Mouse (Mus musculus) lung, postnatal 14 days (tissue): Measurements from ENCODE around the gene Aldh3b3.

Experiments
- DNase-seq: peaks from one replicate; pipeline ENCODE4 v3.0.0; 2021

Gene Aldh3b3

DNA sequence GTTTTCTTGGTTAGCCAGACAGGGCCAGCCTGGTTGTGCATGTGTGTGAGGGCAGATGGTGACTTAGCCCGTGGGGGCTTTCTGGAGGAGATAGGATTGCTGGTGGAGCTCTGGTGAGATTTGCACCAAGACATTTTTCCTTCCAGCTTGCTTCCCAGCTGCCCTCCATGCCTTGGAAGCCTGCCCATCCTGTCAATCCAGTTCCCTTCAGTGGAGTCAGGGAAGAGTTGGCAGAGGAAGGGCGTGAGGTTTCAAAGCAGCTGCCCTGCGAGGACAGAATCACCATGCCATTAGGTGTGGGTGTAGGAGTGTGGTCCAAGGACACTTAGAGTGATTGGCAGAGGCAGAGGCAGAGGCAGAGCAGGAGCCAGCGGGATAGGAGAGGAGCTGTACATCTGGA is at the start of gene Aldh3b3:
Gene Aldh3b3, plus strand, starts transcription at position 176 of the 400 bp plus-strand sequence.
- DNase-seq = no peak

DNA sequence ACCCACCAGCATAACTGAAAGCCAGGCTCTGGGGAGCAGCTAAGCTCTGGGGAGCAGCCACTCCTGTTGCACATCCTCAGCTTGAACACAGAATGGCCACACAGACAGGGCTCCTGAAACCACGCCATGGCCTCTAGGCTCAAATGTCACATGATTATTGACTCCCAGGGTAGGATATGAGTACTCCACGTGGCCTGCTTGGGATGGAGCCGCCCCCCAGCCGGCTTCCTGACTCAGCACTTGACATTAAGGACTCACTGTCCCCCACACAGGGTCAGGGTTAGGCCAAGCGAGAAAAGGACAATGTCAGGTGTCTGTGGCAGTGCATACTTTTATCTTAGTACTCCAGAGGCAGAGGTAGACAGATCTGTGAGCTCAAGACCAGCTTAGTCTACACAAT is 48.2 kb upstream of the Aldh3b3 start:
- no peak for DNase-seq

DNA sequence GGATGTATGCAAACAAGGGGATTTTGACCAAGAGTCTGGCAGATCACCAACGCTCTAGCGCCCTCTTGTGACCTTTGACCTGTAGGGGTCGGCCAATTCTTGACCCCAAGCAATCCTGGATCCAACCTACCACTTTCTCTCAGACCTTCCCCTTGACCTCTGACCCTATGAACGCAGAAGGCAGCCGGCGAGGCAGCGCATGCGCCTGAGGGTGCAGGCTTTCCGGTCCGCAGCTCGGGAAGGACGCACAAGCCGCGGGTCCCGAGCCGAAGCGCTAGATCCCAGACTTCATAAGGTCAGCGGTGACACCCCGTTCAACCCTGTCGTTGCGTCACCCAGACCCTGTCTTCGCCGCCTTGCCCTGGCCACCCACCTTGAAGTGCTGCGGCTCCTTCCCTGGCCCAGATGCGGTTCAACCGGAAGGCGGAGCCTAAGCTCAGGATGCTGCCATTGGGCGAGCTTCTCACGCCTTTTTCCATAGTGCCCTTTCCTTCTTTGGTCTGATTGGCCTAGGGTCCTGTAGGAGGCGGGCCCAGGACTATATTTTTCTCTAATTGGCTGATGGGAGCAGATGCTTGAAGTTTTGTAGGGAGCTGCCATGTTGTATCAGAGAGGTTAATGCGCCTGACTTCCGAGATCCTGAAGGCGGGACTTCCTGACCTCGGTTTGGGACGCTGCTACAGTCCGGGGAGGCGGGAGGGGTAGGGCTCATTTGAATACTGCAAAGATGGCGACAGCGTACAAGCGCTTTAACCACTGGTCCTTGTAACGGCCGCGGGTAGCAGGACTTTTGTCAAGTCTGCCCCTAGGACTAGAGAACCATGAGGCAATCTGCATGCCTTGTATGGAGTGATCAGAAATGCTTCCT is 45.9 kb upstream of the Aldh3b3 start, which contains the start of gene Ndufs8:
Gene Ndufs8, minus strand, starts transcription at position 438 of the 868 bp plus-strand sequence.
- peak; percentile 88 for DNase-seq

DNA sequence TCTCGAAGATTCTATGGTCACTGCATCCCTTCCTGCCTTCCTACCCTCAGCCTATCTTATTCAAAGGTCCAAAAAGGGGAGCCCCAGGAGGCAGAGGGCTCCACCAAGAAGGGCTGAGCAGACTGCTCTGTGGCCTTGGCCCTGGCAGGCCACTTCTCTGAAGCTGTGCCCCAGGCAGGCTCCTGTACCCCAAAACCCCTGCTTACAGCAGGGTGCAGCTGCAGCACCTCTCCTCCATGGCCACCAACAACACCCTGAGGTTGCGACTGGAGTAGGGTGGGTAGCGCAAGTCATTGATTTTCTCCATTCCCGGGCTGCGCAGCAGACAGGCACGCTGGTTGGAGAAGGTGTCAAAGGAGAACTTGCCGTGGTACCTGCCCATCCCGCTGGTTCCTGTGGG is 44.8 kb upstream of the Aldh3b3 start:
- no peak for DNase-seq

DNA sequence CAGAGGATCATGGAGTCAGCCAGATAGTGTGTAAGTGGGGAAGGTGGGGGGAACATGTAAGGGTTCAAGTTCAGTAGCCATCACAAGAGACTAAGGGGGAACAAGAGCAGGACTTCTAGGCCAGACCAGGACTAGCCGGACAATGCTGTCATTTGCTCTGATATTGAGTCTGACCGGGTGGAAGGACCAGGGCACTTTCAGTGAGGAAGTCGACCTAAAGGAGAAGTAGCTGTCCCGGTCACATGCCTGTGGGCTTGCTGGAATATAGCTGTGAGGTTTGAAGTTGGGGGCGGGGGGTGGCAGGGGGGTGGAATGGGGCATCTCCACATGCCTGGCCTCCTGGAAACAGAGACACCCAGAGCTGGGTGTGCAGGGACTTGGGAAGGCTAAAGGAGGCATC is 43.9 kb upstream of the Aldh3b3 start:
- no peak for DNase-seq

DNA sequence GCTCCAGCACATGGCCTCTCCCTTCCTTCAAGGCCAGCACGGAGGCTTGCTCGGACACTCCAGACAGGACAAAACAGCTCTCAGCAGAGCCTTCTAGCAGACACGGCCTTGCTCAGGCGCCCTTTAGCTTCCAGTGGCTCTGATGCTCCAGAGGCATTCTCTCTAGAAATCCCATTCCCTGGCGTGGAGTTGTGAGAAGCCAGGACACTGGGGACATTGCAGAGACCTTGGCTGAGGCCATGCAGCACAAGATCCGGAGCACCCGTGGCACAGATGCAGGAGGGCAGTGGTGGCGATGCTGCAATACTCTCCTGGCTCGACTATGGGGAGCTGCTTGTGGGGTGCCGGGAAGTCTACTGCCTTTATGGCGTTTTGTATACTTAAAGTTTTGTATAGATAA is 41.7 kb upstream of the Aldh3b3 start:
- no peak for DNase-seq

DNA sequence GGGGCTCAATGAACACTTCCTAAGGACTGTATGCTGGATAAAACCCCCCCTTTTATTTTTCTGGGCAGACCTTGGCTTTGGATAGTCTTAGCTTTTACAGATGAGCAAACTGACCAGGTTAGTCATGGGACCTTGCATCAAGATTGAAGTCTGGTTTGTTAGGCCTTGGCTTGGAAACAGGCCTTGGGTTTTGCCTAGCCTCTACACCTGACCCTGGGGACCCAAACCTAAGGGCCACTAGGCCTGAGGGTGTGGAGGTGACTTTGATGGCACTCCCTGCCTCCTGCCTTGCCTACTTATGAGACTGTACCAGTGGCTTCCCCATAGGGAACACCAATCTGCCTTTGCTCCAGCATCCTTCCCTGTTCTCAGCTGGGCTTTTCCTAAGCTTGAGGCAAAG is 38.5 kb upstream of the Aldh3b3 start:
- DNase-seq = no peak

DNA sequence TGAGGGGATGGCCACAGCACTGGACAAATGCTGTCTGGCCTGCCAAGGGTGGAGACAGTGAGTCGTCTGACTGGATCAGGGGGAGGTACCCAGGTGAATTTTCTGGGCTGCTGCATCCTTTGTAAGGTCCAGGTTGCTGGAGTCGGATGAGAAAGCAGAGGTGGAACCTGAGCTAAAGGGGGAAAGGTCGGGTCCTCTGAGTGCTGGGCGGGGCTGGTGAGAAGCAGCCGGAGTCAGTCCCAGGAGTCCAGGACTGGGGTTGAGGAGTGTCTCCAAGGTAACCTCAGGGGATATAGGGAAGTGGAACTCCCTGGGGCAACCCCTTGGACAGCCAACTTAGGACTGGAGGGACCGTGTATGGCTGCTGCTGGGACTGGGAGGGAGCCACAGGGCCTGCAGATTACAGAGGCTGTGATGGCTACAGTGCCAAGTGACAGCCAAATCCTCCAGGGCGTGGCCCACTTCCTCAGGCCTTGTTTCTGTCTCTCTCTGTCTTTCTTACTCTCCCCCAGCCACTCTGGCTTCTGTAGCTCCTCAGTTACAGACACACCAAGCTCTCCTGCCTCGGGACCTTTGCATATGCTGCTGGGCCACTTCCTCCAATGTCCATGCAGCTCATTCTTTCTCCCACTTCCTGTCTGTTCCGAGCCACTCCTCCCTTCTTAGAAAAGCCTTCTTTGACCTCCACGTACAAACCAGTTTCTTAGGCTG is 35.6 kb upstream of the Aldh3b3 start:
- no peak for DNase-seq

DNA sequence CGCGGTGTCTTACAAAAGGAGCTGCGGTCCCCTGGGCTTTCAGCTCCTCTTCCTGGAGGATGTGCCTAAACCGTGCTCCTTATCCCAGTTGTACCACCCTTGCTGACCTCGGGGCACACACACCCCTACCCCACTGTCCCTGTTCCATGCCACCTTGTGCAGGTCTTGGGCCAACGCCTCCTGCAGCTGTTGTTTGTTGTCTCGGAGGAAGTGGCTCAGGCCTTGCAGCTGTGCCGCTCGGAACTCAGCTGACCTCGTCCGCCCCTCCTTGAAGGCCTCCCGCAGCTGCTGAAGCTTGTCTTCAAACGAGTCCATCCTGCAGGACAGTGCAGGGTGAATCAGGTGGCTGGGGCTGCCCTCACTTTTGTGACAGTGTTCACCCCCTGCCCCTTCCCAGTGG is 34.9 kb upstream of the Aldh3b3 start:
- DNase-seq = peak; percentile 39

DNA sequence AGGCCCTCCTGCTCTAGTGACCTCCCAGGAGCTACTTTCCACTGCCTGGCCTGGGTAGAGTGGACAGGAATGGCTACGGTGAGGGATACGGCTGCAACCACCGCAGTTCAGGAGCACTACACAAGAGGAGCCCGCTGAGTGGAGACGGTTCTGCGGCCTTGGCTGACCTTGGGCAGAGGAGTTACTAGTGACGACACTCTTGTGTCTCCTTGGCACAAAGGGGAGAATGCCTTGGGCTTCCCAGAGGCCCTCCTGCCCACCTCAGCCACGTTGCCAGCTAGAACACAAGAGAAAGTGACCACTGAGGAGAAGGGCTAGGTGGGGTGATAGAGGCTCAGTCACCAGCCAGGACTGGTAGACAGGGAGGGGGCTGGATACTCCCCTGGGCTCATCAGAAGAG is 34.3 kb upstream of the Aldh3b3 start:
- DNase-seq = no peak

DNA sequence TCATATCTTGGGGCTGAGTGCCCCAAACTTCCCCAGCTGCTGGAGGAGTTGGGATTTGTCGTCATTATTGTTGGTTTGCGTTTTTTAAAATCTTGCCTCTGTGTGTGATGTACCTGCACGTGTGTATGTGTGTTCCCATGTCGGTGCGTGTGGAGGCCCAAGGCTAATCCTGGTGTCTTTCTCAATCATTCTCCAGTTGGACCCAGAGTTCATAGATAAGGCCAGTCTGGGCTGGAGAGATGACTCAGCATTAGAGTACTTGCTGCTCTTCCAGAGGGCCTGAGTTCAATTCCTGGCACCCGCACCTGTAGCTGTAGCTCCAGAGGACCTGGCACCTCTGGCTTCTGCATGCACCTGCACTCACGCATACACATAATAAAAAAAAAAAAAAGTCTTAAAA is 33.6 kb upstream of the Aldh3b3 start:
- DNase-seq = no peak

DNA sequence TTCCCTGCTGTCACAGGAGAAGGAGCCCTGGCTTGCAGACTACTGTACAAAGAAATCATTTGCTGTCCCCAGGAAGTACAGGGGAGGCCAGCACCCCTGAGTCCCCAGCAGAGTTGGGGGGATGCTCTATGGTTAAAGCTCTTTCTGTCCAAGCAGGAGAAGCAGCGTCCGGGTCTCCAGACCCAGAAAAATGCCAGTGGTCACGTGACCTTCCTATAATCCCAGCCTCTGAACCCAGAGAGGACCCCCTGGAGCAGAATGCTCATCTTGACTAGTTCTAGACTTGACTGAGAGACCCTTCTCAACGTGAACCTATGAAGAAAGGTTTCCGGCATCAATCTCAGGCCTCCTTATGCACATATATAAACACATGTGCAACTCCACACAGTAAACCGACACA is 32.6 kb upstream of the Aldh3b3 start:
- no peak for DNase-seq

DNA sequence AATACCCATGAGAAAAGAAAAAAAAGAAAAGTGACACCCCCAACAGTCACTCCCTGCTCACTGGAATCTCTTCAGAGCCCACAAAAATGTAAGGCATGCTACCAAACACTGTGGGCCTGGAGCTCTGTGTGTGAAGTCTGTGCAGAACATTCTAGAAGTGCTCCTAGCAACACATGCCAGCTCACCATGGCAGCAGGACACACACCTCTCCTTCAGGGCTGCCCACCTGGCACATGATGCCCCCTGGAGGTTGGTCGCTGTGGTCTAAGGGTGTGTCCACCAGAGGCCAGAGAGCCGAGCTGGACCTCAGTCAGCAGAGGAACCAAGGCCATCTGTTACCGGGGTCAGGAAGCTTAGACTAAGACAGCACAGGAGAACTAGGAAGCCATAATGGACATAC is 32.2 kb upstream of the Aldh3b3 start:
- DNase-seq = peak; percentile 69

DNA sequence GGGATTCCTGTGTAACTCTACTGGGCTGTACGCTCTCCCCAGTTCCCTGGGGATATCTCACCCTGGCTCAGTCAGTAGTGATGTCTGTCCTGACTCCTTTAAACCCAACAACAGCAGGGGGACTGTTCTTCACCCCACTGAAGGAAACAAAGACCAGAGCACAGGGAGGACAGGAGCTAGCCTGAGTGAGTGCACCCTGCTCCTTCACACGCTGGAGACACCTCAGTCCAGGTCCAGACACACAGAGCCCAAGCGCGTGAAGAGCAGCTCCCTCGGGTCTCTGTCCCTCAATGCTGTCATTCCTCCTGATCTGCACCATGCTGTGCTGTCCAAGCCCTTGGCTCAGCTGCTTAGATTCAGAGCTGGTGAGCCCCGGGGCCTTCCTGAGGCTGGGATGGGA is 31.8 kb upstream of the Aldh3b3 start:
- no peak for DNase-seq

DNA sequence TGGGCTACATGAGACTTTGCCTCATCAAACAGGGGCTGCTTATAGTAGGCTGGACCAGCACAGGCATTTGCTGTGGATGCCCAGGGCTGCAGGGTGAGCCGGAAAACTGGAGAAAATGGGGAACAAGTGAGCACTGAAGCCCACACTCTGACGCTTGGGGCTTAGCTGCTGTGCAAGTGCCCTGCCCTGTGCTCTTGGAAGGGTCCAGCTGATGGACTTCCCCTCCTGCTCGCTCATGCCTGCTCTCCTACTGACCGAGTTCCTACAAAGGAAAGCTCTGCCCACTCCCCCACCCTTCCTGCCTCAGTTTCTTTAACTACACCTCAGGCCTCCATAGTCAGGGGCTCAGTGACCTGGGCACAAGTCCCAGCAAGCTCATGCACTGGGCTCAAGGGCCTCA is 30.5 kb upstream of the Aldh3b3 start:
- no peak for DNase-seq

DNA sequence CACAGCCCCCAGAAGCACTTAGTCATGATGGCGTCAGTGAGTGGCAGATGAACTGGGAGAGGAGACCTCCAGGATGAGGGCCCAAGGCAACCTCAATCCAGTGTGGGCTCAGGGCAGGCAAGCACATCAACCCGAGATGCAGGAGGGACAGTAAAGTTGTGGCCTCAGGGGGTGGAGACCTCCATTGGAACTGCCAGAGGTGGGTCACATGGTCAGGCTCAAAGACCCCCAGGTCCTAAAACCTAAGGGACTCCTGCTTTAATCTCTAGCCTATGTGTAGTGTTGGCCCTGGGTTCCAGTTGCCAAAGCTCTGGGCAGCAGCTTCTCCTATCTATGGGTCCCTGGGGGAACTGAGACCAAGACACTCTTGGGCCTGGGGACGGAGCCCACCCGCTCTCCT is 29.7 kb upstream of the Aldh3b3 start:
- DNase-seq = no peak

DNA sequence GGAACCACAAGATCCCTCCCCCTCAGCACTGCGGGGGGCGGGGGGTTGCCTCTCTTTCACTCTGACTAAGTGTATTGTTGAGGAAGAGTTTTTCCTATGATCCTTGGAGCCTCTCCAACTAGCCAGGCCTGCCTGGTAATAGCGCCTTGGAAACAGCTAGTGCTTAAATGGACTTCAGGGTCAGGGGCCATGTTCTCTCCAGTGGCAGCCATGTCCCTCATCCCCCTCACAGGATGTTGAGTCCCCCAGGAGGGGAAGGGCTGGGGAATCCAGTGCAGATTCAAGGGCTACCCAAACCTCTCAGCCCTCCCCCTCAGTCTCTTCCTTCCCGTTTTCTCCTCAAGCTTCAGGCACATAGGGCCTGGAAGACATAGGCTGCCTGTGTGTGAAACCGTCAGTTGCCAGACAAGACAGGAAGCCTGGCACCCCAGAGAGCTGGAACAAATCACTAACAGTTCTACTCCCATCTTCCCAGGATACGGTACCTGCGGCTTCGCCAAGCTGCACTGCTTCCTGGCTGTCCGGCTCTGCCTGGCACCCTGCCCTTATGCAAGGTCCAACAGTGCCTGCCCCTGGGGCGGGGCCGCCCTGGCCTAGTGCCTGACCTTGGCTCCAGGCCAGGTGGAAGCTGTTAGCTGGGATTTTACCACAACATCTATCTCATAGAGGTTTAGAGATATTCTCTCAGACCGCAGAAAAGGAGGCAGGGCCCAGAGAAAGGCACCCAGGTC is 29.1 kb upstream of the Aldh3b3 start, which contains the start of gene Aldh3b1:
Gene Aldh3b1, minus strand, starts transcription at position 598 of the 731 bp plus-strand sequence.
- peak; percentile 95 for DNase-seq

DNA sequence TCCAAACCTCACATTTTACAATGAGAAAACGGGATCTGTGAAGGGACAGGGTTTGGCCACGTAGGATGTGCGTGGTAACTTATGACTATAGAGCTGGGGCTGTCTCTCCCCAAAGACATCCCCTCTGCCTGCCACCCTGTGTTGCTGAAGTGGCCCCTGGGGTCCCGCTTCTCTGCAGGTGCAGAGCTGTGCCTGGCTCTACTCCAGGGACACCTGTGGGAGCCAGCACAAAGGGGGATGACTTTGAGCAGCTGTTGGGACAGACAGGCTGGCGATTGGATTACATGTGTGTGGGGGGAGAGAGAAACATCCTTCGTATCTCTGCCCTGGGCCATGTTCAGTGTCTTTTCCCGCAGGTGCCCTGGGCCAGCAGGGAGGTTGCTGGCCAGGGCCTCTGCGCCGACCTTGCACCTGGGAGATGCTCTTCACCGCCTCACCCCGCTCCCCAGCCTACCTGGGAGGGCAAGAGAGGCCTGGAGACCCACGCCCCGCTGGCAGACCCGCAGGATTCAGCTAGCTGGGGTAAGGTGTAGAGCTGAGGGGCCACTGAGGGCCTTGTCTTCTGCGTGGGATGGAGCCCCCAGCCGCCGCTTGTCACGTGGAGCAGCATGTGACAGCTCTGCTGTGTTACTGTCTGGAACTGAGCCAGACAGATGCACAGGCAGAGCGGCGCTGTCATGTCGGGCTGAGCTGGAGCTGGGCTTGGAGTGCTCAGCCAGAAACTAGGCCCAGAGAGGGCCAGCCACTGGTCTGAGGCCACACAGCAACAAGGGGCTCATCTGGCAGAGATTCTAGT is 28.0 kb upstream of the Aldh3b3 start:
- no peak for DNase-seq

DNA sequence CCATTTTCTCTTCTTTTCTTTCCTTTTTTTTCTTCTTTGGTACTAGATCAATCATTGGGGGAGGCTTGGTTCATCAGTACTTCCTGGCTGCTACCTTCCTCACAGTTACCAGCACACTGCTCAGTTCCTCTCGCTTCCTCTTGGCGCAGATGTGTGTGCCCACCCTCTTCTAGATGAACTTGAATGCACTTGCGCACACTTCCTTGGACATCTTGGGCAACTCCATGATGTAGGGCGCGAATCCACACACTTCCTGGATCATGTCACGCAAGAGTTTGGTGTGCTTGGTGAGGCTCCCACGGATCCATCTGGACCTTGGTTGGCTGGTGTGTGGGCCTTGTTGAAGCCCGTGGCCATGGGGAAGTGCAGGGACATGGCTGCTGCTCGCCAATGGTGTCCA is 26.7 kb upstream of the Aldh3b3 start:
- DNase-seq = no peak

DNA sequence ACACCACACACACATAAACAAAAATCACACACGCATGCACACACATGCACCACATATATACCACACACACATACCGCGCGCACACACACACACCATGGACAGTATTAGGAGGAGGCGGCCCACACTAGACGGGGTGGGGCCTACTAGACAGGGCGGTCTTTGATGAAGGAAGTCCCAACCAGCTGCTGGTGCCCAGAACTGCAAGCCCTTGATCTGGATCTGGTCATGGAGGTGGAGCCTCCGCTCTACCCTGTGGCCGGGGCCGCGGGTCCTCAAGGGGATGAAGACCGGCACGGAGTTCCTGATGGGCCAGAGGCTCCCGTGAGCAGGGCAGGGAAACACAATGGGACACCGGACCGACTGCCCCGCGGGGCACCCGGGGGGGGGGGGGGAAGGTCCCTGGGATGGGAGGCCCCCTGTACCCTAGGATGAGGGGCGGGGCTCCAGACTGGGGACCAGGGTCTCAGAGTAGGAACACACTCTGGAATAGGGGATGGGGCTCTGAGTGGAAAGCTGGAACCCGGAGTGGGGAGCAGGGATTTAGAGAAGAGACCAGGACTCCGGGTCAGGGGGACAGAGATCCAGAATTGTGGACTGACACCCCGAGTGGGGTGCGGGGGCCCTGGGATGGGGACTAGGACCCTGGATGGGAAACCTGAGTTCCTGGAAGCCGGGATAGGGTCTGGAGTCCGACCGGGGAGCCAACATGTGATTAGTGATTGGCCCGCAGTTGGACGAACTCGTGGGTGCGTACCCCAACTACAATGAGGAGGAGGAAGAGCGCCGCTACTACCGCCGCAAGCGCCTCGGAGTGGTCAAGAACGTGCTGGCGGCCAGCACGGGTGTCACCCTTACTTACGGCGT is 23.2 kb upstream of the Aldh3b3 start, which contains the start of gene Unc93b1:
Gene Unc93b1, plus strand, starts transcription at position 155 of the 864 bp plus-strand sequence.
- DNase-seq = peak; percentile 76
